Mouse (Mus musculus) kidney, postnatal 14 days (tissue): Measurements from ENCODE around the gene H2-DMb1.

Experiments used
- DNase-seq: peaks from one replicate; pipeline ENCODE4 v3.0.0; 2022; ENCODE audit warnings: mixed read lengths

Gene H2-DMb1

GRCm38 (mm10) chr17:34152923-34153322 is at the start of gene H2-DMb1:
Gene H2-DMb1 (plus strand): TSS chr17:34153072.
- peak; percentile 81 for DNase-seq

GRCm38 (mm10) chr17:34104804-34105203 is 48.1 kb upstream of the H2-DMb1 start:
- DNase-seq = no peak

- no peak for DNase-seq
These were observed 46.3 kb upstream of the H2-DMb1 start for GRCm38 (mm10) chr17:34106555-34106954.

GRCm38 (mm10) chr17:34107109-34107867 is 45.6 kb upstream of the H2-DMb1 start:
- DNase-seq = no peak

- DNase-seq = no peak
These were observed 44.4 kb upstream of the H2-DMb1 start for GRCm38 (mm10) chr17:34108460-34108859.

- DNase-seq = peak; percentile 39
These were observed 43.6 kb upstream of the H2-DMb1 start for GRCm38 (mm10) chr17:34109038-34109805.

GRCm38 (mm10) chr17:34109806-34110195 is 43.1 kb upstream of the H2-DMb1 start:
- DNase-seq = no peak

- DNase-seq = no peak
These were observed 42.6 kb upstream of the H2-DMb1 start for GRCm38 (mm10) chr17:34110309-34110708.

GRCm38 (mm10) chr17:34114114-34114513 is 38.8 kb upstream of the H2-DMb1 start:
- DNase-seq = no peak

GRCm38 (mm10) chr17:34116736-34117370 is 36.0 kb upstream of the H2-DMb1 start:
- DNase-seq = no peak

- DNase-seq = no peak
These were observed 35.3 kb upstream of the H2-DMb1 start for GRCm38 (mm10) chr17:34117421-34118112.

- peak; percentile 48 for DNase-seq
These were observed 34.6 kb upstream of the H2-DMb1 start for GRCm38 (mm10) chr17:34118113-34118872.

GRCm38 (mm10) chr17:34118873-34119248 is 34.0 kb upstream of the H2-DMb1 start:
- DNase-seq = no peak

GRCm38 (mm10) chr17:34119249-34120179 is 33.4 kb upstream of the H2-DMb1 start, which contains the start of gene H2-DMa:
Gene H2-DMa (plus strand): TSS chr17:34119541.
- DNase-seq = peak; percentile 99

- DNase-seq = peak; percentile 93
These were observed 32.6 kb upstream of the H2-DMb1 start for GRCm38 (mm10) chr17:34120180-34120723.

- DNase-seq = peak; percentile 93
These were observed 32.1 kb upstream of the H2-DMb1 start for GRCm38 (mm10) chr17:34120814-34121171.

- peak; percentile 93 for DNase-seq
These were observed 31.5 kb upstream of the H2-DMb1 start for GRCm38 (mm10) chr17:34121172-34121878.

GRCm38 (mm10) chr17:34121879-34122187 is 31.0 kb upstream of the H2-DMb1 start:
- DNase-seq = peak; percentile 83

- DNase-seq = peak; percentile 99
These were observed 30.5 kb upstream of the H2-DMb1 start, which contains the start of gene Brd2 for GRCm38 (mm10) chr17:34122188-34122984. Gene Brd2 (minus strand): TSS chr17:34122634.
